Mouse (Mus musculus): ENCODE measurements around the gene Cdca3. TPM values are rescaled to one million over a fixed set of nuclear protein-coding genes. Genes with fewer than 3 reads are reported as not detected.
A peak's percentile ranks its signal among the peaks of the same experiment; 100 is the strongest.
"Not testable (repeated sequence)": the region's sequence is repeated elsewhere in the genome, so short reads cannot be mapped to it uniquely, and the experiment has no call there.

Cdca3 gene
- polyA plus RNA-seq, 1 experiment from 2014 or later, result 23.7 TPM

- H3K4me1 ChIP-seq, result peaks cover 66% of the 10 kb centered on the region
- H3K4me2 ChIP-seq, result peak overlapping the region; percentile 94
- H3K9me3 ChIP-seq (replicated peaks), result no peaks in the 10 kb centered on the region
- 48% methylated on average over 14 of the region's 14 CpGs for WGBS
- H3K9ac ChIP-seq (replicated peaks), result peak overlapping the region; percentile 64
- H3K27me3 ChIP-seq (replicated peaks), result no peaks in the 10 kb centered on the region
- peak overlapping the region; percentile 81 for H3K27ac ChIP-seq (replicated peaks)
- H3K36me3 ChIP-seq, result peaks cover 13% of the 10 kb centered on the region; the same call in 1 of the 2 replicates
- H3K4me3 ChIP-seq (replicated peaks), result peak overlapping the region; percentile 50
- ATAC-seq (ENCODE audit: low FRiP score), result no peak
Measured at GRCm38 (mm10) chr6:124809775-124810538, 19.4 kb upstream of the Cdca3 start.

DNA sequence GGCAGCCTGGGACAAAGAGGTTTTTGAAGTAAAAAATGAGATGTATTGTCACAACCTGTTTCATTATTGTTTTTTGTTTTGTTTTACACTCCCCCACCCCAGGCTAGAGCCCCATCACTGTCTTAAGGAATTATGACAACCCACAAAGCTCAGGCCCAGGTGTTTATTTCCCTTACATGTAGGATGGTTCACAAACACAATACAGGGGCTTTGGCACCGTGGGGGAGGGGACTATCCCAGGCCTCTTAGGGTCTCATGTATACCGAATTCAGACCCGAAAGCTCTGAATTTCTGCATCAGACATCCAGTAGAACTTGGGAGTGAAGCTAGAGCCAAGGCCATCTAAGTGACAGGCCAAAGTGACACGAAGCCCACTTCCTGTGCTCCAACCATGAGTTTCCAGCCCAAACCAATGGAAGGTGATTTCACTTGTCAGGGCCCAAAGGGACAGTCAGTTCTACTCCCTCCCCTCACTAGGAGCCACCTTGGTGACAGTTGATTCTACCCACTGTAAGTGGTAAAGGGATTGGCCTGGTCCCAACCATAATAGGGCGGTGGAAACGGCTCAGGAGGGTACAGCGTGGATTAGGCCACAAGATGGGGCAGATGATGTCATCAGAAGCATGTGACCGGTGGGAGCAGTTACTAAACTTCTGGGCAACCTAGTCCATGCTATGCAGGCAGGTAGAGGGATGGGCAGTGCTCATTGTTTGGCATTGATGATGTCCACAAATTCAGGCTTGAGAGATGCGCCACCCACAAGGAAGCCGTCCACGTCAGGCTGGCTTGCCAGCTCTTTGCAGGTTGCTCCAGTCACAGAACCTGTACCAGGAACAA is 18.6 kb upstream of the Cdca3 start:
- H3K27me3 ChIP-seq (replicated peaks); H3K9me3 ChIP-seq (replicated peaks); H3K4me2 ChIP-seq; H3K27ac ChIP-seq (replicated peaks); H3K9ac ChIP-seq (replicated peaks); ATAC-seq (ENCODE audit: low FRiP score); H3K4me3 ChIP-seq (replicated peaks): not testable (repeated sequence)
- Histone ChIP-seq H3K36me3 (peaks cover 18% of the 10 kb centered on the region; the same call in 1 of the 2 replicates), H3K4me1 (peaks cover 66% of the 10 kb centered on the region)
- 86% methylated on average over 11 of the region's 11 CpGs for WGBS

- Histone ChIP-seq H3K4me1 (peaks cover 61% of the 10 kb centered on the region), H3K9ac (replicated peaks) (no peak overlapping the region), H3K4me3 (replicated peaks) (no peak overlapping the region), H3K27me3 (replicated peaks) (no peaks in the 10 kb centered on the region), H3K27ac (replicated peaks) (no peak overlapping the region), H3K4me2 (no peak overlapping the region), H3K36me3 (peaks cover 22% of the 10 kb centered on the region), H3K9me3 (replicated peaks) (no peaks in the 10 kb centered on the region)
- 87% methylated on average over 4 of the region's 4 CpGs for WGBS
- ATAC-seq (ENCODE audit: low FRiP score), result no peak
Measured at GRCm38 (mm10) chr6:124811403-124811665, 18.0 kb upstream of the Cdca3 start.

GRCm38 (mm10) chr6:124811701-124812560 is 17.4 kb upstream of the Cdca3 start:
- no peaks in the 10 kb centered on the region for H3K27me3 ChIP-seq (replicated peaks)
- 88% methylated on average over 24 of the region's 24 CpGs for WGBS
- H3K9me3 ChIP-seq (replicated peaks), result no peaks in the 10 kb centered on the region
- peaks cover 28% of the 10 kb centered on the region for H3K36me3 ChIP-seq
- H3K4me3 ChIP-seq (replicated peaks), result peak overlapping the region; percentile 61
- H3K9ac ChIP-seq (replicated peaks), result no peak overlapping the region; the same call in 1 of the 2 replicates
- H3K4me2 ChIP-seq, result peak overlapping the region; percentile 79
- no peak overlapping the region for H3K27ac ChIP-seq (replicated peaks)
- peaks cover 57% of the 10 kb centered on the region for H3K4me1 ChIP-seq
- ATAC-seq (ENCODE audit: low FRiP score), result no peak

DNA sequence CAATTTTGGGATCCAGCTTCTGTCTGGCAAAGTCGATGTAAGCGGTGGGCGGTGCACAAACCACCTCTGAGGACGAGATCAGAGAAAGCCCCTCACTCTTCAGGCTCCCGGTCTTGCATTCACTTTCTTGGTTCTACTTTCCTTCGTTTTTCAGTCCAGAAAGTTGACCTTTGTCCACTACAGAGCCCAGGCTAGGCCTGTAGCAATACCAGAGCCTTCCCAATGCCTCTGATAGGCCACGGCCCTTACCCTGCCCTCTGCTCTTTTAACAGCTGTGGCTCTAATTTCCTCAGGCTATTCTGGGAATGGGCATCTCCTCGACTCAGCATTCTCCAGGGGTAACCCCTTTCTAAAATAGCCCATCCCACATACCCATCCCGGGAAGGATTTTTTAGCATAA is 16.5 kb upstream of the Cdca3 start:
- H3K4me2 ChIP-seq, result peak overlapping the region; percentile 79
- peak overlapping the region; percentile 89 for H3K27ac ChIP-seq (replicated peaks)
- peaks cover 37% of the 10 kb centered on the region for H3K36me3 ChIP-seq
- peaks cover 57% of the 10 kb centered on the region for H3K4me1 ChIP-seq
- ATAC-seq (ENCODE audit: low FRiP score), result no peak
- WGBS, result 21% methylated on average over 9 of the region's 9 CpGs
- H3K27me3 ChIP-seq (replicated peaks), result no peaks in the 10 kb centered on the region
- H3K4me3 ChIP-seq (replicated peaks), result peak overlapping the region; percentile 61
- no peaks in the 10 kb centered on the region for H3K9me3 ChIP-seq (replicated peaks)
- H3K9ac ChIP-seq (replicated peaks), result peak overlapping the region; percentile 84

- ATAC-seq (ENCODE audit: low FRiP score), result peak; percentile 87
- Histone ChIP-seq H3K4me1 (peaks cover 50% of the 10 kb centered on the region), H3K4me3 (replicated peaks) (peak overlapping the region; percentile 61), H3K27me3 (replicated peaks) (no peaks in the 10 kb centered on the region), H3K36me3 (peaks cover 43% of the 10 kb centered on the region), H3K9me3 (replicated peaks) (no peaks in the 10 kb centered on the region), H3K9ac (replicated peaks) (peak overlapping the region; percentile 84), H3K27ac (replicated peaks) (peak overlapping the region; percentile 89), H3K4me2 (peak overlapping the region; percentile 79)
- under 1% methylated on average over 18 of the region's 18 CpGs for WGBS
Measured at GRCm38 (mm10) chr6:124813496-124813895, 15.9 kb upstream of the Cdca3 start.

GRCm38 (mm10) chr6:124813933-124814332 is 15.4 kb upstream of the Cdca3 start, which contains the start of gene Tpi1:
TSS of gene Tpi1 (minus strand) at chr6:124814296.
- Histone ChIP-seq H3K9ac (replicated peaks) (peak within 1 kb of the TSS; percentile 84), H3K4me1 (peaks cover 46% of the 10 kb centered on the region), H3K27ac (replicated peaks) (peak within 1 kb of the TSS; percentile 89), H3K4me2 (peak within 1 kb of the TSS; percentile 79), H3K9me3 (replicated peaks) (no peaks in the 10 kb centered on the region), H3K36me3 (peaks cover 48% of the 10 kb centered on the region), H3K27me3 (replicated peaks) (no peaks in the 10 kb centered on the region), H3K4me3 (replicated peaks) (peak within 1 kb of the TSS; percentile 61)
- under 1% methylated on average over 22 of the region's 22 CpGs for WGBS
- ATAC-seq (ENCODE audit: low FRiP score), result peak; percentile 90

- Histone ChIP-seq H3K36me3 (peaks cover 53% of the 10 kb centered on the region), H3K27ac (replicated peaks) (peak overlapping the region; percentile 89)
Measured at GRCm38 (mm10) chr6:124814448-124814847, 14.9 kb upstream of the Cdca3 start.

DNA sequence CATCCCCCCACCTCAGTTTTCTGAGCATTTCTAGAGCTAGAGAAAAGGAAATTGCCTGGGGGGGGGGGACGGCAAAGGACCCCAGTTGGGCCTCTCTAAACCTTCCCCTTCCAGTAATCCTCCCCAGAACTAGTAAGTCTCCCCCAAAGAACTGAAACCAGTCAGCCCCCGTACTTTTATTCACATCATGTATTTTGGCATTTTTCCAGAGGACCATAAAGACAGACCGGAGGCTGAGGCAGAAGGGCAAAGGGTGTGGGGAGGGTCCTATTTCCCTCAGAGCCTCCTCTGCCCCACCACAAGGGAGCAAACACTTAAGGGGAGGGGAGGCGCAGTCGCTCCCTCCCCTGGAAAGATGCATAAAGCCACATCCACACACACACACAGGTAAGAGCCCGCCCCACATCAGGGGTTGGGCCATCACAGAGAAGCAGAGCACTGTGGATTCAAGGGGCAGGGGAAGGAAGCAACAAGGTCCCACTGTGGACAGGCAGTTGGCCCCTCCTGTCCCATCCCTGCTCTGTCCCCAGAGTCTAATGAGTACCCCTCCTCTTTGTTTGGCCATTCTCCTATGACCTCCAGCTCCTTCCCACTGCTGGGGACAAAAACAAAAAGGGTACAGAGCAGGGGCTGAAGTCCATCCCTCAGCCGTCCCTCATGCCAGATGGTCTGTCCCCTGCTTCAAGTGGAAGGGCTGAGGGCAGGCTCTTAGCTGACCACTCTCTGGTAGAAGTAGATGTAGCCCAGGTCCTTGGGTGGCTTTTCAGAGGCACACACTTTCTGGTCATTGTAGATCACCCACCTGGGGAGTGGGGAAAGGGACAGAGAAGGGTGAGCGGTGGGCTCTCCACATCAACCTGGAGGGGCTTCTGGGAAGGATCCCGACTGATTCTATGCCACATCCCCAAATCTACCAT is 14.2 kb upstream of the Cdca3 start:
- Histone ChIP-seq H3K9me3 (replicated peaks) (no peaks in the 10 kb centered on the region), H3K36me3 (peaks cover 60% of the 10 kb centered on the region), H3K27me3 (replicated peaks) (no peaks in the 10 kb centered on the region), H3K27ac (replicated peaks) (peak overlapping the region; percentile 89; the same call in 1 of the 2 replicates), H3K4me2 (peak overlapping the region; percentile 79), H3K4me3 (replicated peaks) (no peak overlapping the region), H3K9ac (replicated peaks) (no peak overlapping the region), H3K4me1 (peaks cover 34% of the 10 kb centered on the region)
- 65% methylated on average over 8 of the region's 9 CpGs for WGBS
- no peak for ATAC-seq (ENCODE audit: low FRiP score)

More at GRCm38 (mm10) chr6:124814448-124814847, 14.9 kb upstream of the Cdca3 start:
- peak; percentile 49 for ATAC-seq (ENCODE audit: low FRiP score)
- H3K4me1 ChIP-seq, result peaks cover 41% of the 10 kb centered on the region
- H3K9me3 ChIP-seq (replicated peaks), result no peaks in the 10 kb centered on the region
- H3K4me2 ChIP-seq, result peak overlapping the region; percentile 79
- H3K27me3 ChIP-seq (replicated peaks), result no peaks in the 10 kb centered on the region
- peak overlapping the region; percentile 84; the same call in 1 of the 2 replicates for H3K9ac ChIP-seq (replicated peaks)
- H3K4me3 ChIP-seq (replicated peaks), result peak overlapping the region; percentile 61
- WGBS, result 42% methylated on average over 8 of the region's 8 CpGs

GRCm38 (mm10) chr6:124816611-124817010 is 12.7 kb upstream of the Cdca3 start:
- 95% methylated on average over 4 of the region's 4 CpGs for WGBS
- H3K4me1 ChIP-seq, result peaks cover 29% of the 10 kb centered on the region
- no peak overlapping the region for H3K4me3 ChIP-seq (replicated peaks)
- no peak for ATAC-seq (ENCODE audit: low FRiP score)
- no peaks in the 10 kb centered on the region for H3K27me3 ChIP-seq (replicated peaks)
- peaks cover 65% of the 10 kb centered on the region for H3K36me3 ChIP-seq
- no peak overlapping the region for H3K4me2 ChIP-seq
- no peak overlapping the region for H3K9ac ChIP-seq (replicated peaks)
- H3K27ac ChIP-seq (replicated peaks), result no peak overlapping the region
- H3K9me3 ChIP-seq (replicated peaks), result no peaks in the 10 kb centered on the region
